Mouse (Mus musculus): ENCODE data around the gene Tgfb1. TPM values are rescaled to one million over a fixed set of nuclear protein-coding genes. Genes with fewer than 3 reads are reported as not detected.

Gene Tgfb1
- polyA plus RNA-seq, 1 experiment from 2014 or later = 2.8 TPM

- Histone ChIP-seq H3K9me3 (replicated peaks; ENCODE audit: control insufficient read depth, low read length) (no peaks in the 10 kb centered on the region), H3K4me3 (replicated peaks; ENCODE audit: low read length) (no peak overlapping the region), H3K4me1 (ENCODE audit: control insufficient read depth, insufficient read depth, low read length) (peaks cover 21% of the 10 kb centered on the region), H3K27ac (ENCODE audit: low read length) (no peak overlapping the region), H3K4me2 (ENCODE audit: low read depth, low read length) (no peak overlapping the region), H3K27me3 (ENCODE audit: control insufficient read depth, insufficient read depth, low read length) (peaks cover 23% of the 10 kb centered on the region), H3K9ac (ENCODE audit: low read length) (no peak overlapping the region), H3K36me3 (ENCODE audit: control insufficient read depth, insufficient read depth, low read length) (no peaks in the 10 kb centered on the region)
- ATAC-seq (ENCODE audit: insufficient read depth, low FRiP score) = no peak
- WGBS = 71% methylated on average over 2 of the region's 2 CpGs
These were observed 15.1 kb upstream of the Tgfb1 start for GRCm38 (mm10) chr7:25671686-25672085.

DNA sequence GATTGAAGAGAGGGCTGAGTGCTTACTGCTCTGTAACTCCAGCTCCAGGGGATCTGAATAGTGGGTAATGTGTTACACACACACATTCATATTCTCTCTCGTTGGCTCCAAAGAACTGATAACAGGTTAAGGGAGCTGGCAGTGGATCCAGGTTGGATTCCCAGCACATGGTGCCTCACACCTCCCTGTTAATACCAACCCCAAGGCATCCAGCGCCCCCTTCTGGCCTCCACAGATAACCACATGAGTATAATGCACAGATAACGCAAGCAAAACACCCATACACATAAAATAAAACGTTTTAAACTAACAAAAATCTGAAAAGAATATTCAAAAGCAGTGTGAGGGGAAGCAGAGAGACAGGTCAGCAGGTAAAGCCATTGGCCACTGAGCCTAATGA is 14.4 kb upstream of the Tgfb1 start:
- Histone ChIP-seq H3K9me3 (replicated peaks; ENCODE audit: control insufficient read depth, low read length) (no peaks in the 10 kb centered on the region), H3K4me3 (replicated peaks; ENCODE audit: low read length) (no peak overlapping the region), H3K4me2 (ENCODE audit: low read depth, low read length) (no peak overlapping the region), H3K36me3 (ENCODE audit: control insufficient read depth, insufficient read depth, low read length) (no peaks in the 10 kb centered on the region), H3K27ac (ENCODE audit: low read length) (no peak overlapping the region), H3K9ac (ENCODE audit: low read length) (no peak overlapping the region), H3K4me1 (ENCODE audit: control insufficient read depth, insufficient read depth, low read length) (peaks cover 21% of the 10 kb centered on the region), H3K27me3 (ENCODE audit: control insufficient read depth, insufficient read depth, low read length) (peaks cover 23% of the 10 kb centered on the region)
- no peak for ATAC-seq (ENCODE audit: insufficient read depth, low FRiP score)
- WGBS = 51% methylated on average over 4 of the region's 4 CpGs

- 23% methylated on average over 9 of the region's 9 CpGs for WGBS
- Histone ChIP-seq H3K4me1 (ENCODE audit: control insufficient read depth, insufficient read depth, low read length) (peaks cover 21% of the 10 kb centered on the region), H3K36me3 (ENCODE audit: control insufficient read depth, insufficient read depth, low read length) (no peaks in the 10 kb centered on the region), H3K9ac (ENCODE audit: low read length) (peak overlapping the region; percentile 56; the same call in 1 of the 2 replicates), H3K27ac (ENCODE audit: low read length) (no peak overlapping the region), H3K27me3 (ENCODE audit: control insufficient read depth, insufficient read depth, low read length) (peaks cover 23% of the 10 kb centered on the region), H3K4me3 (replicated peaks; ENCODE audit: low read length) (peak overlapping the region; percentile 41), H3K4me2 (ENCODE audit: low read depth, low read length) (peak overlapping the region; percentile 65), H3K9me3 (replicated peaks; ENCODE audit: control insufficient read depth, low read length) (no peaks in the 10 kb centered on the region)
- ATAC-seq (ENCODE audit: insufficient read depth, low FRiP score) = no peak
These were observed 12.5 kb upstream of the Tgfb1 start for GRCm38 (mm10) chr7:25674297-25674696.

- Histone ChIP-seq H3K36me3 (ENCODE audit: control insufficient read depth, insufficient read depth, low read length) (no peaks in the 10 kb centered on the region), H3K9me3 (replicated peaks; ENCODE audit: control insufficient read depth, low read length) (no peaks in the 10 kb centered on the region), H3K4me1 (ENCODE audit: control insufficient read depth, insufficient read depth, low read length) (peaks cover 21% of the 10 kb centered on the region), H3K4me2 (ENCODE audit: low read depth, low read length) (peak within 1 kb of the TSS; percentile 65), H3K9ac (ENCODE audit: low read length) (peak within 1 kb of the TSS; percentile 56), H3K27me3 (ENCODE audit: control insufficient read depth, insufficient read depth, low read length) (peaks cover 23% of the 10 kb centered on the region), H3K27ac (ENCODE audit: low read length) (no peak within 1 kb of the TSS), H3K4me3 (replicated peaks; ENCODE audit: low read length) (peak within 1 kb of the TSS; percentile 41)
- no peak for ATAC-seq (ENCODE audit: insufficient read depth, low FRiP score)
- 2% methylated on average over 29 of the region's 29 CpGs for WGBS
These were observed 12.0 kb upstream of the Tgfb1 start, which contains the start of gene Tmem91 for GRCm38 (mm10) chr7:25674719-25675300. Gene Tmem91 (minus strand): TSS chr7:25675166.

GRCm38 (mm10) chr7:25675405-25675804 is 11.4 kb upstream of the Tgfb1 start:
- peaks cover 27% of the 10 kb centered on the region for H3K4me1 ChIP-seq (ENCODE audit: control insufficient read depth, insufficient read depth, low read length)
- WGBS = 53% methylated on average over 6 of the region's 6 CpGs
- no peak overlapping the region for H3K9ac ChIP-seq (ENCODE audit: low read length)
- no peak overlapping the region for H3K4me3 ChIP-seq (replicated peaks; ENCODE audit: low read length)
- H3K27ac ChIP-seq (ENCODE audit: low read length) = no peak overlapping the region
- peaks cover 23% of the 10 kb centered on the region for H3K27me3 ChIP-seq (ENCODE audit: control insufficient read depth, insufficient read depth, low read length)
- H3K4me2 ChIP-seq (ENCODE audit: low read depth, low read length) = no peak overlapping the region
- ATAC-seq (ENCODE audit: insufficient read depth, low FRiP score) = no peak
- H3K9me3 ChIP-seq (replicated peaks; ENCODE audit: control insufficient read depth, low read length) = no peaks in the 10 kb centered on the region
- no peaks in the 10 kb centered on the region for H3K36me3 ChIP-seq (ENCODE audit: control insufficient read depth, insufficient read depth, low read length)

GRCm38 (mm10) chr7:25676085-25676781 is 10.6 kb upstream of the Tgfb1 start:
- no peak overlapping the region for H3K4me2 ChIP-seq (ENCODE audit: low read depth, low read length)
- WGBS = 43% methylated on average over 15 of the region's 15 CpGs

DNA sequence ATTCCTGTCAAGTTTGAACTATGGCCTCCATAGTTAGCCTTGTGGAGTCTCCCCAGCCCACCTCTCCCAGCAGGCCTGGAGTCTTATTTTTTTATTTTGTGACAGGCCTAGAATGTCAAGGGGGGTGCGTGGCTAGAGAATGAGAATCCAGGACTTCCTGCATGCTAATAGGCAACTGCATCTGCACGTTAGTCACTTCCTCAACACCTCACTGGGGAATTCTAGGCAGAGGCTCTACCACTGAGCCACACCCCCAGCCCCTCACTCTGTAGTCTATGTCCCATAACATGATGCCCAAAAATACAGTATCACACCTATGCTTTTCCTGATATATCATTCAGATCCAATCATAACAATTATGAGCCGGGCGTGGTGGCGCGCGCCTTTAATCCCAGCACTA is 9.8 kb upstream of the Tgfb1 start:
- Histone ChIP-seq H3K9ac (ENCODE audit: low read length) (no peak overlapping the region), H3K4me3 (replicated peaks; ENCODE audit: low read length) (no peak overlapping the region), H3K9me3 (replicated peaks; ENCODE audit: control insufficient read depth, low read length) (no peaks in the 10 kb centered on the region), H3K36me3 (ENCODE audit: control insufficient read depth, insufficient read depth, low read length) (no peaks in the 10 kb centered on the region), H3K27me3 (ENCODE audit: control insufficient read depth, insufficient read depth, low read length) (peaks cover 23% of the 10 kb centered on the region), H3K4me1 (ENCODE audit: control insufficient read depth, insufficient read depth, low read length) (peaks cover 24% of the 10 kb centered on the region), H3K4me2 (ENCODE audit: low read depth, low read length) (no peak overlapping the region), H3K27ac (ENCODE audit: low read length) (no peak overlapping the region)
- no peak for ATAC-seq (ENCODE audit: insufficient read depth, low FRiP score)
- 89% methylated on average over 7 of the region's 7 CpGs for WGBS

More at GRCm38 (mm10) chr7:25676085-25676781, 10.6 kb upstream of the Tgfb1 start:
- ATAC-seq (ENCODE audit: insufficient read depth, low FRiP score) = no peak; the same call in 1 of the 2 replicates
- H3K9me3 ChIP-seq (replicated peaks; ENCODE audit: control insufficient read depth, low read length) = no peaks in the 10 kb centered on the region
- no peak overlapping the region for H3K9ac ChIP-seq (ENCODE audit: low read length)
- peaks cover 23% of the 10 kb centered on the region for H3K27me3 ChIP-seq (ENCODE audit: control insufficient read depth, insufficient read depth, low read length)
- H3K4me3 ChIP-seq (replicated peaks; ENCODE audit: low read length) = no peak overlapping the region
- no peaks in the 10 kb centered on the region for H3K36me3 ChIP-seq (ENCODE audit: control insufficient read depth, insufficient read depth, low read length)
- no peak overlapping the region for H3K27ac ChIP-seq (ENCODE audit: low read length)
- peaks cover 23% of the 10 kb centered on the region for H3K4me1 ChIP-seq (ENCODE audit: control insufficient read depth, insufficient read depth, low read length)

- no peaks in the 10 kb centered on the region for H3K9me3 ChIP-seq (replicated peaks; ENCODE audit: control insufficient read depth, low read length)
- no peaks in the 10 kb centered on the region for H3K36me3 ChIP-seq (ENCODE audit: control insufficient read depth, insufficient read depth, low read length)
- peak overlapping the region; percentile 65 for H3K4me3 ChIP-seq (replicated peaks; ENCODE audit: low read length)
- peak overlapping the region; percentile 92 for H3K27ac ChIP-seq (ENCODE audit: low read length)
- H3K9ac ChIP-seq (ENCODE audit: low read length) = peak overlapping the region; percentile 75
- H3K27me3 ChIP-seq (ENCODE audit: control insufficient read depth, insufficient read depth, low read length) = peaks cover 7% of the 10 kb centered on the region; the same call in 1 of the 2 replicates
- H3K4me2 ChIP-seq (ENCODE audit: low read depth, low read length) = peak overlapping the region; percentile 71
- peaks cover 19% of the 10 kb centered on the region for H3K4me1 ChIP-seq (ENCODE audit: control insufficient read depth, insufficient read depth, low read length)
- ATAC-seq (ENCODE audit: insufficient read depth, low FRiP score) = no peak
- 6% methylated on average over 6 of the region's 6 CpGs for WGBS
These were observed 6.8 kb upstream of the Tgfb1 start for GRCm38 (mm10) chr7:25679971-25680370.

- Histone ChIP-seq H3K36me3 (ENCODE audit: control insufficient read depth, insufficient read depth, low read length) (no peaks in the 10 kb centered on the region), H3K27ac (ENCODE audit: low read length) (peak within 1 kb of the TSS; percentile 92), H3K4me3 (replicated peaks; ENCODE audit: low read length) (peak within 1 kb of the TSS; percentile 65), H3K4me1 (ENCODE audit: control insufficient read depth, insufficient read depth, low read length) (peaks cover 17% of the 10 kb centered on the region), H3K9ac (ENCODE audit: low read length) (peak within 1 kb of the TSS; percentile 75), H3K4me2 (ENCODE audit: low read depth, low read length) (peak within 1 kb of the TSS; percentile 71), H3K9me3 (replicated peaks; ENCODE audit: control insufficient read depth, low read length) (no peaks in the 10 kb centered on the region), H3K27me3 (ENCODE audit: control insufficient read depth, insufficient read depth, low read length) (no peaks in the 10 kb centered on the region)
- peak; percentile 95 for ATAC-seq (ENCODE audit: insufficient read depth, low FRiP score)
- under 1% methylated on average over 46 of the region's 46 CpGs for WGBS
These were observed 6.1 kb upstream of the Tgfb1 start, which contains the start of gene B9d2 for GRCm38 (mm10) chr7:25680514-25681258. Gene B9d2 (plus strand): TSS chr7:25680780.
